Mouse (Mus musculus): Measurements from ENCODE around the gene Gfral.

The Gfral gene

DNA sequence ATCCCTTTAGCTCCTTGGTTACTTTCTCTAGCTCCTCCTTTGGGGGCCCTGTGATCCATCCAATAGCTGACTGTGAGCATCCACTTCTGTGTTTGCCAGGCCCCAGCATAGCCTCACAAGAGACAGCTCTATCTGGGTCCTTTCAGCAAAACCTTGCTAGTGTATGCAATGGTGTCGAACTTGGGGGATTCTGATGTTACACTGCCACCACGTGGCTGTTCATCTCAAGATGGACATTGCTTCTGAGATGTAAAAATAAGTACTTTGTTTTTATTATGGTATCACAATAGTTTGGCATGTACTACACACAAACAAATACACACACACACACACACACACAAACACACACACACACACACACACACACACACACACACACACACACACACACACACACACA lies 90.6 kb downstream of the Gfral start:
- DNase-seq = peak; percentile 47

All from cerebellum, adult 11 months (tissue).